Mouse (Mus musculus) left cerebral cortex, postnatal 10 days (tissue): Measurements from ENCODE around the gene Rnf166. TPM values are rescaled to one million over a fixed set of nuclear protein-coding genes. Genes with fewer than 3 reads are reported as not detected.

Source experiments
- DNase-seq, 2 experiments: peaks; one replicate each; pipeline ENCODE4 v3.0.0; 2021 to 2022; ENCODE audit warnings: low spot score in 2 of 2, mixed read lengths in 1 of 2; ENCODE audit errors: extremely low spot score in 1 of 2
- intact Hi-C: fragments of 180-260 bp; cut with DNase I; formaldehyde crosslinking; loops from one replicate; pipeline ENCODE4 v1.15.1; 2025
- total RNA-seq, 2 experiments: library from RNA; stranded (reverse); gene quantifications; 2 replicates each; pipeline ENCODE4 v1.2.3; 2021

Gene Rnf166
- total RNA-seq, 2 experiments from 2014 or later = 14.2 to 16.3 TPM

- DNase-seq = no peak
Measured at GRCm38 (mm10) chr8:122473911-122474421, 1.9 kb downstream of the Rnf166 start.

DNA sequence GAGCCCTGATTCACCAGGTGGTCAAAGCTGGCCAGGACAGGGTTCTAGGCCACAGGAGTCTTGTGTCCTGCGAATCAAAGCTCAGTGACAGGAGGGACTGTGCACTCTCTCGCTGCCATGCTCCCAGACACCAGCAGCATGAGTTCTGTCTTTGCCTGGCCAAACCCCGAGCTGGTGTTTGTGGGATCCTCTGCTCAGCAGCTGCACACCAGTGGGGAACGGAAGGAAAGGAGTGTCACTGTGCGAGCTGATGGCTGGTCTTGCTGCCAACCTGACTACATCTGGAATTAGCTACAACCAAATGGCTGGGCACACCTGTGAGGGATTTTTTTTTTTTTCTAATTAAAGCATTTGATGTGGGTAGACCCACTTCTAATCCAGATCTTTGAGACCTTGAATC, 5.2 kb downstream of the Rnf166 start:
- DNase-seq = no peak
- intact Hi-C loops = no loop called here

More at GRCm38 (mm10) chr8:122473911-122474421, 1.9 kb downstream of the Rnf166 start:
- intact Hi-C loops = no loop called here

GRCm38 (mm10) chr8:122469965-122470364, 5.9 kb downstream of the Rnf166 start:
- DNase-seq = no peak
- intact Hi-C loops = no loop called here

- intact Hi-C loops = no loop called here
- no peak for DNase-seq
Measured at GRCm38 (mm10) chr8:122469407-122469806, 6.5 kb downstream of the Rnf166 start.

DNA sequence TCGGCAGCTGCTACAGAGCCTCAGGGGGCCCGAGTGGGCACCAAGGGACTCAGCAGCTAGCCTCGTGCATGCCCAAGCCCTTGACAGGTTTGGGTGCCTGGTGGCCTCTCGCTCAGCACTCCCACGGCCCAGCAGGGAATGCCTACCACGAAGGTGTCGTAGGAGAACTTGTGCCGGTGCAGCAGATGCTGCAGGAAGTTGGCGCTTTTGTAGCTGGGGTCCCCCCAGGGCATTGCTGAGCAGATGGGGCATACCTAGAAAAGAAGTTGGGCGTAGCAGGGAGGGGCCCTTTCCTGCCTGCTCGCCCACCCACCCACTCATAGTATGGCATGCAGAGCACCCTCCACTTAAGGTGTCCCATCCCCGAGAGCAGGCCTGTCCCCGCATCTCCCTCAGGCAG, 8.0 kb downstream of the Rnf166 start:
- intact Hi-C loops = no loop called here
- DNase-seq = no peak

GRCm38 (mm10) chr8:122464985-122465384, 10.9 kb downstream of the Rnf166 start:
- DNase-seq = no peak
- intact Hi-C loops = no loop called here

GRCm38 (mm10) chr8:122463651-122464640, 11.9 kb downstream of the Rnf166 start:
- DNase-seq = no peak
- intact Hi-C loops = no loop called here

GRCm38 (mm10) chr8:122462510-122462909, 13.4 kb downstream of the Rnf166 start:
- intact Hi-C loops = no loop called here
- no peak for DNase-seq

GRCm38 (mm10) chr8:122461473-122462148, 14.3 kb downstream of the Rnf166 start:
- DNase-seq = no peak
- intact Hi-C loops = no loop called here

- DNase-seq = peak in 1 of 2 experiments; percentile 47
- intact Hi-C loops = no loop called here
Measured at GRCm38 (mm10) chr8:122460524-122461472, 15.1 kb downstream of the Rnf166 start, which contains the start of gene Snai3. Gene Snai3, minus strand, starts transcription at chr8:122460733.

GRCm38 (mm10) chr8:122459990-122460389, 15.9 kb downstream of the Rnf166 start:
- intact Hi-C loops = no loop called here
- no peak for DNase-seq

GRCm38 (mm10) chr8:122459218-122459900, 16.5 kb downstream of the Rnf166 start:
- no peak for DNase-seq
- intact Hi-C loops = no loop called here

DNA sequence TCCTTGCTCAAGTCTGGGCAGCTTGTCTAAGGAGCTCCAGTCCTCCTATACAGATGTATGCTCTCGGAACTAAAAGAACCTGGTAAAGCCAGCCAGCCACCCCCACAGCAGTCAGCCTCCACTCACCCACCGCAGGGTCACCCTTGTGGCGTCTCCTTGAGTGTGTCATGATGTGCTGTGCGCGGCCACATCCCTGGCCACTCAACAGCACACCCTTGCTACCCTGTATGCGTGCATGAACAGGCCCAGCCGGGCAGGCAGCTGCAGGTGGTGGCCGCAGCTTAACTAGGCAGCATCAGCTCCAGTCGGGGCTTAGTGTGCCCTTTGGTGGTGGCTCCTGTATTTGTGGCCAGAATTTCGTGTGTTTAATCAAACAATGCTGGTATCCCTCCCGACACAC, 18.7 kb downstream of the Rnf166 start:
- DNase-seq = no peak
- intact Hi-C loops = no loop called here

- intact Hi-C loops = no loop called here
- no peak for DNase-seq
Measured at GRCm38 (mm10) chr8:122454409-122454808, 21.5 kb downstream of the Rnf166 start.

DNA sequence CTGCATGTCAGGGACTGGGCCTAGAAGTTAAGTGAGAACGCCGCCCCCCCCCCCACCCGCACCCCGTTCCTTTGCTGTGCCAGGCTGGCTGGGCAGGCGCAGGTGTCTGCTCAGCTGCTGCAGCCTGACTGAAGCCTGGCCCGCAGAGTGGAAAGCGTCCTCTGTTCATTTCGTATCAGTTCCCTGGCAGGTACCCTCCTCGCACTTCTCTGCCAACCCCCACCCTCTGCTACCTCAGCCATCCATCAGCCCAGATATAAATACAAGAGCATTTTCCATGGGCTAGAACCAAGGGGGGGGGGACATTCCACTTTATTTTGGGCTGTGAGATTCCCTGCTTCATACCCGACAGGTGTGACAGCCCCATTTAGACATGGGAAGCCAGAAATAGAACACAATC, 23.7 kb downstream of the Rnf166 start:
- intact Hi-C loops = no loop called here
- no peak for DNase-seq

DNA sequence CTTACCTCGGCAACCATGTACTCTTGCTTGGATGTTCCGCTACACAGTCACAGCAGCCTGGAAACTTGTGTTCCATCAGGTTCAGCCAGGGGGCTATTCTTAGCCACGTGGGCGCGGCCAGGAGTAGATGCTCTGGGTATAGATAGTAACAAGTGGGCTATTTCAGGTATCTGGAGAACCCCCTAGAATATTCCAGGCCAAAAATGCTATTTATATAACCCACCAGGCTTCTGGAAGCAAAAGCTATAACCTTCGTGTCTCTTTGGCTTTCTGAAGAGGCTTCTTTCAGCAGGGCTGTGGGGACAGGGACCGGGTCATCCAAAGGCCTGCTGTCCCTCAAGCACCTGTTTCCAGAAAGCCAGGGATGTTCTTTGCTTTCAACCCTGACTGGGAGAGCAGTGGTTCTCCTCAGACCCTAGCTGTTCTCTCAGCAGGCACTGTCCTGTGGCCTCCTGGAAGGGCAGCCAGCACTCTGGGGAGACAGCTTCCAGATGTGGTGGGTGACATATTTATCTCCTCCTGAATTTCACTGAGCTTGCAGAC, 24.6 kb downstream of the Rnf166 start:
- no peak for DNase-seq
- intact Hi-C loops = no loop called here

DNA sequence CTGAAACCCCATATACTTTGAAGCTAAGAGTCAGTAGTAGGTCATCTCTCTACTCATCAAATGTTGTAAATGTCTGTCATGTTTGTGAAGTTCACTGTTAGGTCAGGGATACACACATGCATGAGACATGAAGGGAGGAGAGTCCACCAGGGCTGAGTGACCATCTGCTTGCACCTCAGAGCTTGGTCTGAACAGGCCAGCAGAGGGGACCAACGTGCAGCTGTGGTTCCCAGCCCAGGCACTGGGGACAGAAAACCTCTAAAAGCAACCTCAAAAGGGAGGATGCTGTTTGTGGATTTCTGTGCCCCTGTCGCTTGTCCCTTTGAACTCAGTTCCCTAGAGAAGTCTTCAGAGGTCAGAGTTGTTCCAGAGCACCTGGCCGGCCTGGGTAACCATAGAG, 30.7 kb downstream of the Rnf166 start:
- intact Hi-C loops = no loop called here
- no peak for DNase-seq
